ENCODE assay signal across 17 mouse cellular contexts in the genomic region with DNA sequence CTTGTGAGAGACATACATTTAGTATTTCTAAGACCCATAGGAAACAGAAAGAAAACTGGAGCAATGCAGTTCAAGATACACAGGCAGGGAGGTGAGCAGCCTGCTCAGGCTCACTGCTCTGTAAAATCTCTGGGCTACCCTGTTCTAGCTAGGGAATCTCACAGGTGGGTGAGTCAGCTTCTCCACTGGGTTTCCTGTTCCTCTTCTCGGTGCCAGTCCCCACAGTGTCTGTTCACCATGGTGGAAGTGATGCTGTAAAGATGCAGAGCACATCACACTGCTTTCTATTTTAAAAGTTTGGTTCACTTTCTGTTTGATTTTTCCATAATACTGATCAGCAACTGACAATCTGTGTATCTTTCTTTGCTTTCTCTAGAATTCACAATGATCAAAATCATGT. TPM values are rescaled to one million over a fixed set of nuclear protein-coding genes. Genes with fewer than 3 reads are reported as not detected.
"Had no signal": no experiment of that assay in that cellular context is flagged by ENCODE, and none has a peak within 500 bp of the region (broad histone marks: within the 10 kb centered on the region; RNA-seq: fewer than 3 reads in every experiment).

No protein-coding gene starts in this region.

- H3K27me3 ChIP-seq: limb, embryonic 15.5 days; liver, embryonic 13.5 days; lung, embryonic 15.5 days; neural tube, embryonic 15.5 days had no signal

- H3K9ac ChIP-seq: limb, embryonic 15.5 days; liver, embryonic 13.5 days; liver, postnatal 0 days; lung, embryonic 15.5 days; neural tube, embryonic 15.5 days had no signal

- H3K27ac ChIP-seq: limb, embryonic 15.5 days; liver, embryonic 13.5 days; lung, embryonic 15.5 days; macrophage; neural tube, embryonic 15.5 days had no signal

- H3K4me1 ChIP-seq: limb, embryonic 15.5 days; liver, embryonic 13.5 days; lung, embryonic 15.5 days; neural tube, embryonic 15.5 days had no signal

- H3K36me3 ChIP-seq: limb, embryonic 15.5 days; liver, embryonic 13.5 days; lung, embryonic 15.5 days; neural tube, embryonic 15.5 days had no signal

- H3K4me3 ChIP-seq: limb, embryonic 15.5 days; liver, embryonic 13.5 days; lung, embryonic 15.5 days; myocyte; neural tube, embryonic 15.5 days had no signal

- ATAC-seq: liver, postnatal 0 days had no signal

- DNase-seq: kidney, postnatal 25 days; layer of hippocampus, adult 9-11 months; layer of hippocampus, postnatal 36 days; liver, embryonic 13.5 days; liver, postnatal 0 days; lung, postnatal 14 days; midbrain, embryonic 14.5 days; thymus, adult 2 months; thymus, postnatal 25 days had no signal

- H3K9me3 ChIP-seq: limb, embryonic 15.5 days; liver, embryonic 13.5 days; lung, embryonic 15.5 days; neural tube, embryonic 15.5 days had no signal

- H3K4me2 ChIP-seq: limb, embryonic 15.5 days; liver, embryonic 13.5 days; lung, embryonic 15.5 days; neural tube, embryonic 15.5 days had no signal

RNA-seq across cellular contexts. Expression of a gene that starts 35.2 kb away (rescaled TPM):
- polyA plus RNA-seq: liver, embryonic 13.5 days; liver, postnatal 0 days; macrophage had no signal

RNA-seq across cellular contexts. Expression of a gene that starts 47.0 kb away (rescaled TPM):
- total RNA-seq: layer of hippocampus, postnatal 36 days; left cerebral cortex, adult 8-10 months; left cerebral cortex, postnatal 25 days had no signal
- polyA plus RNA-seq: limb, embryonic 11.5 days; liver, embryonic 13.5 days; liver, postnatal 0 days; macrophage; midbrain, embryonic 14.5 days had no signal
